Mouse (Mus musculus) MEL (cell line): ENCODE results near the gene Sipa1l1. TPM values are rescaled to one million over a fixed set of nuclear protein-coding genes. Genes with fewer than 3 reads are reported as not detected.

Source experiments
- DNase-seq: peaks from one replicate; pipeline ENCODE4 v3.0.0; 2011; ENCODE audit warnings: low read depth, low spot score
- H3K27ac ChIP-seq: 2 replicates; pipeline ENCODE4 v1.5.1; 2012; ENCODE audit warnings: low read depth, mild to moderate bottlenecking, control low read depth, low read length, moderate library complexity; ENCODE audit not compliant: control insufficient read depth
- H3K27me3 ChIP-seq, 2 experiments: fragments of 150-350 bp in 1 of 2; sonication (generic) in 1 of 2; 2 replicates each; pipeline ENCODE4 v1.6.1; 2012; ENCODE audit warnings: low read length in 2 of 2, mild to moderate bottlenecking in 2 of 2, improper control_type of control experiment in 1 of 2, moderate library complexity in 1 of 2; ENCODE audit not compliant: insufficient read depth in 2 of 2, control insufficient read depth in 1 of 2
- H3K36me3 ChIP-seq, 2 experiments: 2 replicates each; pipeline ENCODE4 v1.6.1; 2012 to 2014; ENCODE audit warnings: low read length in 2 of 2, improper control_type of control experiment in 1 of 2, inconsistent platforms in 1 of 2, mild to moderate bottlenecking in 1 of 2; ENCODE audit not compliant: insufficient read depth in 2 of 2, control insufficient read depth in 1 of 2
- H3K4me1 ChIP-seq, 2 experiments: fragments of 150-350 bp in 1 of 2; sonication (generic) in 1 of 2; 2 replicates each; pipeline ENCODE4 v1.6.1; 2012; ENCODE audit warnings: low read length in 2 of 2, improper control_type of control experiment in 1 of 2, mild to moderate bottlenecking in 1 of 2; ENCODE audit not compliant: insufficient read depth in 2 of 2, control insufficient read depth in 1 of 2
- H3K4me3 ChIP-seq, 2 experiments: fragments of 150-350 bp in 1 of 2; sonication (generic) in 1 of 2; 2 replicates each; pipeline ENCODE4 v1.5.1; 2012; ENCODE audit warnings: low read depth in 2 of 2, low read length in 2 of 2, mild to moderate bottlenecking in 2 of 2, moderate library complexity in 2 of 2, control low read depth in 1 of 2, improper control_type of control experiment in 1 of 2; ENCODE audit not compliant: control insufficient read depth in 1 of 2, insufficient read depth in 1 of 2
- H3K79me2 ChIP-seq: 2 replicates; pipeline ENCODE4 v1.6.1; 2012; ENCODE audit warnings: mild to moderate bottlenecking, low read length, moderate library complexity; ENCODE audit not compliant: control insufficient read depth, poor library complexity, insufficient read depth
- H3K9ac ChIP-seq: 2 replicates; pipeline ENCODE4 v1.6.1; 2012; ENCODE audit warnings: low read depth, mild to moderate bottlenecking, control low read depth, low read length, moderate library complexity; ENCODE audit not compliant: control insufficient read depth, poor library complexity, severe bottlenecking
- H3K9me3 ChIP-seq: fragments of 150-350 bp; sonication (generic); replicated peaks from 2 replicates; pipeline ENCODE4 v1.6.1; 2012; ENCODE audit warnings: mild to moderate bottlenecking, low read length, improper control_type of control experiment, moderate library complexity; ENCODE audit not compliant: insufficient read depth
- BHLHE40 ChIP-seq: IDR thresholded peaks from 2 replicates; pipeline ENCODE4 v1.6.1; 2012; ENCODE audit warnings: low read depth, mild to moderate bottlenecking, inconsistent platforms, low read length, improper control_type of control experiment, borderline replicate concordance
- CHD1 ChIP-seq: IDR thresholded peaks from 2 replicates; pipeline ENCODE4 v1.6.1; 2012; ENCODE audit warnings: low read depth, mild to moderate bottlenecking, inconsistent platforms, low read length, improper control_type of control experiment
- E2F4 ChIP-seq: IDR thresholded peaks from 2 replicates; pipeline ENCODE4 v1.6.1; 2011; ENCODE audit warnings: low read depth, low read length, improper control_type of control experiment, borderline replicate concordance
- ELF1 ChIP-seq: IDR thresholded peaks from 2 replicates; pipeline ENCODE4 v1.6.1; 2014; ENCODE audit warnings: low read depth, mild to moderate bottlenecking, inconsistent platforms, low read length, improper control_type of control experiment, moderate library complexity
- EP300 ChIP-seq, 2 experiments: IDR thresholded peaks; 2 replicates each; pipeline ENCODE4 v1.6.1; 2011; ENCODE audit warnings: improper control_type of control experiment in 2 of 2, low read length in 2 of 2, low read depth in 1 of 2, mild to moderate bottlenecking in 1 of 2
- ETS1 ChIP-seq: IDR thresholded peaks from 2 replicates; pipeline ENCODE4 v1.6.1; 2012; ENCODE audit warnings: low read depth, mild to moderate bottlenecking, inconsistent platforms, low read length, improper control_type of control experiment, moderate library complexity
- GABPA ChIP-seq: IDR thresholded peaks from 2 replicates; pipeline ENCODE4 v1.6.1; 2012; ENCODE audit warnings: low read depth, mild to moderate bottlenecking, inconsistent platforms, low read length, improper control_type of control experiment, moderate library complexity
- GATA1 ChIP-seq: IDR thresholded peaks from 2 replicates; pipeline ENCODE4 v1.6.1; 2011; ENCODE audit warnings: low read depth, low read length, improper control_type of control experiment
- HCFC1 ChIP-seq: IDR thresholded peaks from 2 replicates; pipeline ENCODE4 v1.6.1; 2012; ENCODE audit warnings: low read depth, mild to moderate bottlenecking, inconsistent platforms, low read length, improper control_type of control experiment, moderate library complexity
- MAFK ChIP-seq: IDR thresholded peaks from 2 replicates; pipeline ENCODE4 v1.6.1; 2011; ENCODE audit warnings: low read depth, mild to moderate bottlenecking, low read length, improper control_type of control experiment, borderline replicate concordance
- MEF2A ChIP-seq: IDR thresholded peaks from 2 replicates; pipeline ENCODE4 v1.6.1; 2014; ENCODE audit warnings: low read depth, mild to moderate bottlenecking, inconsistent platforms, low read length, improper control_type of control experiment; ENCODE audit not compliant: poor library complexity, insufficient replicate concordance, severe bottlenecking; ENCODE audit errors: extremely low read depth
- MXI1 ChIP-seq: IDR thresholded peaks from 2 replicates; pipeline ENCODE4 v1.6.1; 2011; ENCODE audit warnings: mild to moderate bottlenecking, low read depth, low read length, improper control_type of control experiment
- MYB ChIP-seq: IDR thresholded peaks from 2 replicates; pipeline ENCODE4 v1.6.1; 2011; ENCODE audit warnings: mild to moderate bottlenecking, low read depth, low read length, improper control_type of control experiment
- MYC ChIP-seq: IDR thresholded peaks from 2 replicates; pipeline ENCODE4 v1.6.1; 2011; ENCODE audit warnings: low read depth, mild to moderate bottlenecking, low read length, improper control_type of control experiment, moderate library complexity
- NELFE ChIP-seq: IDR thresholded peaks from 2 replicates; pipeline ENCODE4 v1.6.1; 2011; ENCODE audit warnings: low read depth, low read length, improper control_type of control experiment
- POLR2A ChIP-seq, 2 experiments: IDR thresholded peaks; 2 replicates each; pipeline ENCODE4 v1.6.1; 2011 to 2012; ENCODE audit warnings: low read length in 2 of 2, mild to moderate bottlenecking in 2 of 2, control low read depth in 1 of 2, improper control_type of control experiment in 1 of 2, low read depth in 1 of 2, moderate library complexity in 1 of 2; ENCODE audit not compliant: control insufficient read depth in 1 of 2, insufficient read depth in 1 of 2, poor library complexity in 1 of 2
- POLR2AphosphoS2 ChIP-seq: IDR thresholded peaks from 2 replicates; pipeline ENCODE4 v1.6.1; 2011; ENCODE audit warnings: low read length, improper control_type of control experiment
- POLR2AphosphoS5 ChIP-seq: IDR thresholded peaks from 2 replicates; pipeline ENCODE4 v1.6.1; 2012; ENCODE audit warnings: low read depth, borderline replicate concordance, mild to moderate bottlenecking, inconsistent platforms, low read length, moderate library complexity, mixed read lengths
- RAD21 ChIP-seq: IDR thresholded peaks from 2 replicates; pipeline ENCODE4 v1.6.1; 2011; ENCODE audit warnings: mild to moderate bottlenecking, low read depth, low read length, improper control_type of control experiment
- RCOR1 ChIP-seq: IDR thresholded peaks from 2 replicates; pipeline ENCODE4 v1.6.1; 2012; ENCODE audit warnings: low read depth, mild to moderate bottlenecking, inconsistent platforms, low read length, improper control_type of control experiment
- SIN3A ChIP-seq: IDR thresholded peaks from 2 replicates; pipeline ENCODE4 v1.6.1; 2012; ENCODE audit warnings: low read length, improper control_type of control experiment, inconsistent platforms
- TAL1 ChIP-seq: IDR thresholded peaks from 2 replicates; pipeline ENCODE4 v1.6.1; 2012; ENCODE audit warnings: mild to moderate bottlenecking, inconsistent platforms, low read length, moderate library complexity, mixed read lengths
- TBP ChIP-seq: IDR thresholded peaks from 2 replicates; pipeline ENCODE4 v1.8.0; 2011; ENCODE audit warnings: low read depth, low read length, improper control_type of control experiment
- TCF12 ChIP-seq: IDR thresholded peaks from 2 replicates; pipeline ENCODE4 v1.6.1; 2014; ENCODE audit warnings: low read depth, mild to moderate bottlenecking, inconsistent platforms, low read length, improper control_type of control experiment, moderate library complexity
- USF2 ChIP-seq, 2 experiments: IDR thresholded peaks; 2 replicates each; pipeline ENCODE4 v1.6.1; 2011 to 2012; ENCODE audit warnings: improper control_type of control experiment in 2 of 2, low read length in 2 of 2, borderline replicate concordance in 1 of 2, inconsistent platforms in 1 of 2, low read depth in 1 of 2, mild to moderate bottlenecking in 1 of 2; ENCODE audit not compliant: insufficient read depth in 1 of 2
- ZC3H11A ChIP-seq: IDR thresholded peaks from 2 replicates; pipeline ENCODE4 v1.6.1; 2012; ENCODE audit warnings: low read depth, mild to moderate bottlenecking, inconsistent platforms, low read length, improper control_type of control experiment
- ZMIZ1 ChIP-seq: IDR thresholded peaks from 2 replicates; pipeline ENCODE4 v1.6.1; 2012; ENCODE audit warnings: low read depth, mild to moderate bottlenecking, inconsistent platforms, low read length, improper control_type of control experiment, moderate library complexity
- polyA plus RNA-seq, 2 experiments: library from polyadenylated mRNA; stranded (reverse) in 1 of 2; unstranded in 1 of 2; fragments of >175 nt in 1 of 2; fragments of >200 nt in 1 of 2; gene quantifications; 2 replicates each; pipeline versions ENCODE4 v1.2.1 to v1.2.4; 2012; ENCODE audit warnings: low replicate concordance in 2 of 2, low read depth in 1 of 2; ENCODE audit not compliant: insufficient read length in 2 of 2, insufficient read depth in 1 of 2, missing spikeins in 1 of 2
- total RNA-seq: library from RNA; depleted of rRNA; stranded (reverse); fragments of 300-350 nt; gene quantifications from 2 replicates; pipeline ENCODE4 v1.2.3, GENCODE M21; 2012

The Sipa1l1 gene
- total and polyA plus RNA-seq, 3 experiments = 18.1 to 42.7 (median 19.3) TPM

DNA sequence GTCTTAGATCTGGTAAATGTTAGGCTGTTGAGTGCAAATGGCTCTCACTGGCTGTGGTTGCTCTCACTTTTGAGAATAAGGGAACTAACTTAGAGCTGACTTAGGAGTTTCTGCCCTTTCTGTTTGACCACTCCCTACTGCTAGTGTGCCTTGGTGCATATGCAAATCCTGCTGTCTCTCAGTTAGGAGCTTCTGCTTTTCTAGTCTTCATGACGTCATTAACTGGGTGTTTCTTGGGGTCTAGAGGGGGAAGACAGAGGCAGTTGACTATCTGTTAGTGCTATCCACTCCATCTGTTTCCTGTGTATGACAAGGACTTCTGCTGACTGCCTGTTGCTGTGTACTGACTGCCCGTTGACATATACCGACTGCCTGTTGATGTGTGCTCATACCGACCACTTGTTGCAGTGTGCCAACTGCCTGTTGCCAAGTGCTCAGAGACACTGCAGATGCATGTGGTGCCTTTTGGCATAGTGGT lies 56.7 kb downstream of the Sipa1l1 start:
- no peaks in the 10 kb centered on the region for H3K9me3 ChIP-seq
- peaks cover 0 to 61% of the 10 kb centered on the region in 2 experiments; a peak in 2 of 4 replicates for H3K36me3 ChIP-seq
- H3K79me2 ChIP-seq = peaks cover 28% of the 10 kb centered on the region
- H3K9ac ChIP-seq = peak overlapping the region; percentile 70
- H3K4me1 ChIP-seq = peaks cover 42 to 58% of the 10 kb centered on the region in 2 experiments
- no peaks in the 10 kb centered on the region for H3K27me3 ChIP-seq
- TF ChIP-seq EP300 (IDR thresholded peaks at IDR 0.05; ENCODE audit: low read depth in 1 of 2, low read length in 2 of 2) (peak; percentile 97 to 99), MYB (peak; percentile 99), POLR2A (IDR thresholded peaks at IDR 0.05; ENCODE audit: control insufficient read depth in 1 of 2, insufficient read depth in 1 of 2, low read depth in 1 of 2, low read length in 2 of 2, poor library complexity in 1 of 2) (peak; percentile 29 to 72; a peak in 2 of 4 replicates), POLR2AphosphoS5 (peak; percentile 100), TCF12 (peak; percentile 96), BHLHE40 (peak; percentile 45; the same call in 1 of the 2 replicates), TAL1 (peak; percentile 97), SIN3A (peak; percentile 97), TBP (peak; percentile 90), RAD21 (no peak), NELFE (peak; percentile 68), MAFK (peak; percentile 82), MEF2A (no peak), MYC (peak; percentile 72), USF2 (IDR thresholded peaks at IDR 0.05; ENCODE audit: borderline replicate concordance in 1 of 2, insufficient read depth in 1 of 2, low read depth in 1 of 2, low read length in 2 of 2) (no peak), ZC3H11A (no peak), MXI1 (peak; percentile 50), E2F4 (no peak), HCFC1 (peak; percentile 61), GABPA (no peak), POLR2AphosphoS2 (peak; percentile 76; the same call in 1 of the 2 replicates), RCOR1 (0 out of 2 replicates have a peak, but pooled peaks have one; percentile 6), ETS1 (peak; percentile 100), GATA1 (peak; percentile 94), ELF1 (peak; percentile 12; the same call in 1 of the 2 replicates), CHD1 (no peak), ZMIZ1 (peak; percentile 97)
- peak; percentile 99 for DNase-seq
- H3K4me3 ChIP-seq = peak overlapping the region in 1 of 2 experiments; percentile 18; a peak in 1 of 4 replicates
- peak overlapping the region; percentile 99 for H3K27ac ChIP-seq
